Mouse (Mus musculus) E14TG2a.4 (cell line): ENCODE results near the gene Kcna10.

ENCODE experiments used
- H3K27me3 ChIP-seq: 2 replicates; pipeline ENCODE4 v1.6.1; 2014; ENCODE audit warnings: low read length, control low read depth; ENCODE audit not compliant: insufficient read depth
- H3K36me3 ChIP-seq: 2 replicates; pipeline ENCODE4 v1.6.1; 2014; ENCODE audit warnings: low read length, control low read depth; ENCODE audit not compliant: insufficient read depth
- H3K4me1 ChIP-seq: replicated peaks from 2 replicates; pipeline ENCODE4 v1.6.1; 2014; ENCODE audit warnings: low read depth, low read length, control low read depth
- H3K4me3 ChIP-seq: replicated peaks from 2 replicates; pipeline ENCODE4 v1.5.1; 2014; ENCODE audit warnings: mild to moderate bottlenecking, low read length
- H3K9me3 ChIP-seq: 2 replicates; pipeline ENCODE4 v1.6.1; 2014; ENCODE audit warnings: low read length, control low read depth
- CTCF ChIP-seq: conservative IDR thresholded peaks from 2 replicates; pipeline ENCODE4 v1.5.1; 2014; ENCODE audit warnings: low read length
- NANOG ChIP-seq: IDR thresholded peaks from 2 replicates; pipeline ENCODE4 v1.6.1; 2014; ENCODE audit warnings: borderline replicate concordance, low read length, mixed read lengths
- POU5F1 ChIP-seq: IDR thresholded peaks from 2 replicates; pipeline ENCODE4 v1.6.1; 2014; ENCODE audit warnings: low read length, borderline replicate concordance

Kcna10 gene

GRCm38 (mm10) chr3:107183178-107183577 lies 322 bp downstream of the Kcna10 start:
- Histone ChIP-seq H3K4me3 (no peak overlapping the region), H3K27me3 (peaks cover 2% of the 10 kb centered on the region; the same call in 1 of the 2 replicates), H3K36me3 (no peaks in the 10 kb centered on the region), H3K4me1 (no peaks in the 10 kb centered on the region), H3K9me3 (peaks cover 11% of the 10 kb centered on the region; the same call in 1 of the 2 replicates)
- TF ChIP-seq POU5F1 (no peak), NANOG (no peak), CTCF (no peak)

GRCm38 (mm10) chr3:107185597-107185996 lies 2.7 kb downstream of the Kcna10 start:
- TF ChIP-seq POU5F1 (no peak), CTCF (no peak), NANOG (no peak)
- Histone ChIP-seq H3K4me3 (no peak overlapping the region), H3K27me3 (peaks cover 2% of the 10 kb centered on the region; the same call in 1 of the 2 replicates), H3K9me3 (peaks cover 6% of the 10 kb centered on the region; the same call in 1 of the 2 replicates), H3K36me3 (no peaks in the 10 kb centered on the region), H3K4me1 (no peaks in the 10 kb centered on the region)

- Histone ChIP-seq H3K4me3 (no peak overlapping the region), H3K27me3 (peaks cover 2% of the 10 kb centered on the region; the same call in 1 of the 2 replicates), H3K36me3 (no peaks in the 10 kb centered on the region), H3K4me1 (no peaks in the 10 kb centered on the region), H3K9me3 (0 out of 2 replicates have a peak, but pooled peaks cover 3% of the 10 kb centered on the region)
- TF ChIP-seq POU5F1 (no peak), CTCF (no peak), NANOG (no peak)
These were observed 4.2 kb downstream of the Kcna10 start for GRCm38 (mm10) chr3:107187022-107187421.

- no peak overlapping the region for H3K4me3 ChIP-seq
- no peaks in the 10 kb centered on the region for H3K4me1 ChIP-seq
- H3K9me3 ChIP-seq: no peaks in the 10 kb centered on the region
- H3K36me3 ChIP-seq: no peaks in the 10 kb centered on the region
- 0 out of 2 replicates have a peak, but pooled peaks cover 2% of the 10 kb centered on the region for H3K27me3 ChIP-seq
- no peak for TF ChIP-seq NANOG
- no peak for TF ChIP-seq POU5F1
- peak; percentile 58 for TF ChIP-seq CTCF
These were observed 5.5 kb downstream of the Kcna10 start for GRCm38 (mm10) chr3:107188226-107188899.

GRCm38 (mm10) chr3:107201310-107202180 lies 18.7 kb downstream of the Kcna10 start:
- H3K4me1 ChIP-seq: peaks cover 10% of the 10 kb centered on the region
- H3K4me3 ChIP-seq: no peak overlapping the region
- TF ChIP-seq NANOG (no peak), CTCF (no peak), POU5F1 (no peak)
- H3K9me3 ChIP-seq: no peaks in the 10 kb centered on the region
- peaks cover 5% of the 10 kb centered on the region; the same call in 1 of the 2 replicates for H3K27me3 ChIP-seq
- no peaks in the 10 kb centered on the region for H3K36me3 ChIP-seq

GRCm38 (mm10) chr3:107204413-107204812 lies 21.6 kb downstream of the Kcna10 start:
- TF ChIP-seq CTCF: no peak
- TF ChIP-seq NANOG: no peak
- no peak for TF ChIP-seq POU5F1
- Histone ChIP-seq H3K9me3 (no peaks in the 10 kb centered on the region), H3K36me3 (no peaks in the 10 kb centered on the region), H3K4me1 (peaks cover 13% of the 10 kb centered on the region), H3K4me3 (no peak overlapping the region), H3K27me3 (peaks cover 5% of the 10 kb centered on the region; the same call in 1 of the 2 replicates)

- no peaks in the 10 kb centered on the region for H3K9me3 ChIP-seq
- no peaks in the 10 kb centered on the region for H3K36me3 ChIP-seq
- TF ChIP-seq POU5F1 (no peak), CTCF (no peak), NANOG (no peak)
- peaks cover 5% of the 10 kb centered on the region; the same call in 1 of the 2 replicates for H3K27me3 ChIP-seq
- H3K4me1 ChIP-seq: peaks cover 13% of the 10 kb centered on the region
- H3K4me3 ChIP-seq: no peak overlapping the region
These were observed 22.3 kb downstream of the Kcna10 start for GRCm38 (mm10) chr3:107205170-107205569.

- Histone ChIP-seq H3K4me3 (no peak overlapping the region), H3K9me3 (no peaks in the 10 kb centered on the region), H3K36me3 (no peaks in the 10 kb centered on the region), H3K27me3 (0 out of 2 replicates have a peak, but pooled peaks cover 5% of the 10 kb centered on the region), H3K4me1 (peaks cover 13% of the 10 kb centered on the region)
- TF ChIP-seq CTCF (peak; percentile 67), POU5F1 (no peak), NANOG (no peak)
These were observed 23.1 kb downstream of the Kcna10 start for GRCm38 (mm10) chr3:107205994-107206393.
